Mouse (Mus musculus): ENCODE data around the gene Col23a1. TPM values are rescaled to one million over a fixed set of nuclear protein-coding genes. Genes with fewer than 3 reads are reported as not detected.

The Col23a1 gene
- polyA plus RNA-seq, 1 experiment from 2014 or later, result 0.40 TPM

- 71% methylated on average over 8 of the region's 8 CpGs for WGBS (ENCODE audit: missing documents)
- Histone ChIP-seq H3K4me3 (ENCODE audit: inconsistent target) (no peak overlapping the region), H3K27ac (no peak overlapping the region), H3K79me2 (ENCODE audit: inconsistent target) (no peaks in the 10 kb centered on the region), H3K36me3 (ENCODE audit: inconsistent target) (no peaks in the 10 kb centered on the region)
These were observed 99.2 kb downstream of the Col23a1 start for GRCm38 (mm10) chr11:51388892-51389340.

- no peak overlapping the region for H3K27ac ChIP-seq
- no peak overlapping the region for H3K4me3 ChIP-seq (ENCODE audit: inconsistent target)
- no peaks in the 10 kb centered on the region for H3K79me2 ChIP-seq (ENCODE audit: inconsistent target)
- WGBS (ENCODE audit: missing documents), result 91% methylated on average over 9 of the region's 10 CpGs
- H3K36me3 ChIP-seq (ENCODE audit: inconsistent target), result no peaks in the 10 kb centered on the region
These were observed 100.0 kb downstream of the Col23a1 start for GRCm38 (mm10) chr11:51389763-51390162.

GRCm38 (mm10) chr11:51390521-51390920, 100.8 kb downstream of the Col23a1 start:
- H3K36me3 ChIP-seq (ENCODE audit: inconsistent target), result no peaks in the 10 kb centered on the region
- no peak overlapping the region for H3K4me3 ChIP-seq (ENCODE audit: inconsistent target)
- no peaks in the 10 kb centered on the region for H3K79me2 ChIP-seq (ENCODE audit: inconsistent target)
- H3K27ac ChIP-seq, result no peak overlapping the region
- 85% methylated on average over 3 of the region's 3 CpGs for WGBS (ENCODE audit: missing documents)

- 88% methylated on average over 4 of the region's 4 CpGs for WGBS (ENCODE audit: missing documents)
- no peak overlapping the region for H3K4me3 ChIP-seq (ENCODE audit: inconsistent target)
These were observed 101.8 kb downstream of the Col23a1 start for GRCm38 (mm10) chr11:51391548-51391947.

GRCm38 (mm10) chr11:51394301-51394865, 104.7 kb downstream of the Col23a1 start:
- Histone ChIP-seq H3K36me3 (ENCODE audit: inconsistent target) (no peaks in the 10 kb centered on the region), H3K4me3 (ENCODE audit: inconsistent target) (no peak overlapping the region), H3K27ac (no peak overlapping the region), H3K79me2 (ENCODE audit: inconsistent target) (no peaks in the 10 kb centered on the region)
- WGBS (ENCODE audit: missing documents), result 88% methylated on average over 9 of the region's 9 CpGs

More at GRCm38 (mm10) chr11:51391548-51391947, 101.8 kb downstream of the Col23a1 start:
- no peaks in the 10 kb centered on the region for H3K36me3 ChIP-seq (ENCODE audit: inconsistent target)
- no peaks in the 10 kb centered on the region for H3K79me2 ChIP-seq (ENCODE audit: inconsistent target)
- H3K27ac ChIP-seq, result no peak overlapping the region

GRCm38 (mm10) chr11:51396451-51396850, 106.7 kb downstream of the Col23a1 start:
- Histone ChIP-seq H3K4me3 (ENCODE audit: inconsistent target) (no peak overlapping the region), H3K79me2 (ENCODE audit: inconsistent target) (no peaks in the 10 kb centered on the region), H3K27ac (no peak overlapping the region), H3K36me3 (ENCODE audit: inconsistent target) (no peaks in the 10 kb centered on the region)
- 86% methylated on average over 2 of the region's 2 CpGs for WGBS (ENCODE audit: missing documents)

GRCm38 (mm10) chr11:51398084-51398483, 108.4 kb downstream of the Col23a1 start:
- WGBS (ENCODE audit: missing documents), result 99% methylated on average over 5 of the region's 5 CpGs
- no peaks in the 10 kb centered on the region for H3K36me3 ChIP-seq (ENCODE audit: inconsistent target)
- no peak overlapping the region for H3K4me3 ChIP-seq (ENCODE audit: inconsistent target)
- no peaks in the 10 kb centered on the region for H3K79me2 ChIP-seq (ENCODE audit: inconsistent target)
- no peak overlapping the region for H3K27ac ChIP-seq

GRCm38 (mm10) chr11:51400356-51400755, 110.6 kb downstream of the Col23a1 start:
- no peak overlapping the region for H3K27ac ChIP-seq
- WGBS (ENCODE audit: missing documents), result 90% methylated on average over 11 of the region's 11 CpGs
- H3K4me3 ChIP-seq (ENCODE audit: inconsistent target), result no peak overlapping the region
- no peaks in the 10 kb centered on the region for H3K79me2 ChIP-seq (ENCODE audit: inconsistent target)
- no peaks in the 10 kb centered on the region for H3K36me3 ChIP-seq (ENCODE audit: inconsistent target)

- H3K4me3 ChIP-seq (ENCODE audit: inconsistent target), result no peak overlapping the region
- no peaks in the 10 kb centered on the region for H3K79me2 ChIP-seq (ENCODE audit: inconsistent target)
- no peak overlapping the region for H3K27ac ChIP-seq
- WGBS (ENCODE audit: missing documents), result 89% methylated on average over 10 of the region's 10 CpGs
- no peaks in the 10 kb centered on the region for H3K36me3 ChIP-seq (ENCODE audit: inconsistent target)
These were observed 111.9 kb downstream of the Col23a1 start for GRCm38 (mm10) chr11:51401481-51402128.

- no peaks in the 10 kb centered on the region for H3K36me3 ChIP-seq (ENCODE audit: inconsistent target)
- no peak overlapping the region for H3K27ac ChIP-seq
- no peak overlapping the region for H3K4me3 ChIP-seq (ENCODE audit: inconsistent target)
- H3K79me2 ChIP-seq (ENCODE audit: inconsistent target), result no peaks in the 10 kb centered on the region
- WGBS (ENCODE audit: missing documents), result 68% methylated on average over 2 of the region's 2 CpGs
These were observed 114.2 kb downstream of the Col23a1 start for GRCm38 (mm10) chr11:51403886-51404285.

- Histone ChIP-seq H3K36me3 (ENCODE audit: inconsistent target) (no peaks in the 10 kb centered on the region), H3K4me3 (ENCODE audit: inconsistent target) (no peak overlapping the region), H3K79me2 (ENCODE audit: inconsistent target) (no peaks in the 10 kb centered on the region), H3K27ac (no peak overlapping the region)
- 88% methylated on average over 5 of the region's 5 CpGs for WGBS (ENCODE audit: missing documents)
These were observed 115.2 kb downstream of the Col23a1 start for GRCm38 (mm10) chr11:51404865-51405440.

GRCm38 (mm10) chr11:51406531-51406930, 116.8 kb downstream of the Col23a1 start:
- WGBS (ENCODE audit: missing documents), result 90% methylated on average over 8 of the region's 8 CpGs
- Histone ChIP-seq H3K4me3 (ENCODE audit: inconsistent target) (no peak overlapping the region), H3K36me3 (ENCODE audit: inconsistent target) (no peaks in the 10 kb centered on the region), H3K27ac (no peak overlapping the region), H3K79me2 (ENCODE audit: inconsistent target) (no peaks in the 10 kb centered on the region)

GRCm38 (mm10) chr11:51407351-51407750, 117.6 kb downstream of the Col23a1 start:
- H3K36me3 ChIP-seq (ENCODE audit: inconsistent target), result no peaks in the 10 kb centered on the region
- no peaks in the 10 kb centered on the region for H3K79me2 ChIP-seq (ENCODE audit: inconsistent target)
- 62% methylated on average over 8 of the region's 8 CpGs for WGBS (ENCODE audit: missing documents)
- H3K27ac ChIP-seq, result no peak overlapping the region
- H3K4me3 ChIP-seq (ENCODE audit: inconsistent target), result no peak overlapping the region

- 85% methylated on average over 12 of the region's 12 CpGs for WGBS (ENCODE audit: missing documents)
- Histone ChIP-seq H3K36me3 (ENCODE audit: inconsistent target) (no peaks in the 10 kb centered on the region), H3K79me2 (ENCODE audit: inconsistent target) (no peaks in the 10 kb centered on the region), H3K4me3 (ENCODE audit: inconsistent target) (no peak overlapping the region), H3K27ac (no peak overlapping the region)
These were observed 121.1 kb downstream of the Col23a1 start for GRCm38 (mm10) chr11:51410771-51411170.

GRCm38 (mm10) chr11:51414520-51414919, 124.8 kb downstream of the Col23a1 start:
- Histone ChIP-seq H3K4me3 (ENCODE audit: inconsistent target) (no peak overlapping the region), H3K36me3 (ENCODE audit: inconsistent target) (no peaks in the 10 kb centered on the region), H3K79me2 (ENCODE audit: inconsistent target) (no peaks in the 10 kb centered on the region), H3K27ac (no peak overlapping the region)
- WGBS (ENCODE audit: missing documents), result 80% methylated on average over 7 of the region's 7 CpGs

Data from macrophage (primary cell).